Mouse (Mus musculus) liver, embryonic 16.5 days (tissue): ENCODE results near the gene Gm47289. TPM values are rescaled to one million over a fixed set of nuclear protein-coding genes. Genes with fewer than 3 reads are reported as not detected.

ENCODE experiments used
- ATAC-seq: fragments of 200-750 bp; cut with Nextera tagmentation; 2 replicates; pipeline ENCODE4 v1.8.0; 2017; ENCODE audit warnings: low read depth, mild to moderate bottlenecking, moderate number of reproducible peaks, moderate library complexity
- H3K27ac ChIP-seq: fragments of 300-500 bp; sonication (generic); 2 replicates; pipeline ENCODE4 v1.5.1; 2014; ENCODE audit warnings: mild to moderate bottlenecking, low read length
- H3K27me3 ChIP-seq: fragments of 300-500 bp; sonication (generic); 2 replicates; pipeline ENCODE4 v1.6.1; 2014; ENCODE audit warnings: low read depth, low read length, mixed read lengths; ENCODE audit not compliant: control insufficient read depth, insufficient read depth
- H3K36me3 ChIP-seq: fragments of 300-500 bp; sonication (generic); 2 replicates; pipeline ENCODE4 v1.6.1; 2014; ENCODE audit warnings: mild to moderate bottlenecking; ENCODE audit not compliant: control insufficient read depth, insufficient read depth
- H3K4me1 ChIP-seq: fragments of 300-500 bp; sonication (generic); 2 replicates; pipeline ENCODE4 v1.6.1; 2014; ENCODE audit warnings: low read depth, low read length, mixed read lengths; ENCODE audit not compliant: control insufficient read depth
- H3K4me2 ChIP-seq: fragments of 300-500 bp; sonication (generic); 2 replicates; pipeline ENCODE4 v1.6.1; 2014; ENCODE audit warnings: low read depth, low read length, mixed read lengths
- H3K4me3 ChIP-seq: fragments of 300-500 bp; sonication (generic); 2 replicates; pipeline ENCODE4 v1.5.1; 2014; ENCODE audit warnings: low read depth, mild to moderate bottlenecking, low read length
- H3K9ac ChIP-seq: fragments of 300-500 bp; sonication (generic); 2 replicates; pipeline ENCODE4 v1.6.1; 2014; ENCODE audit warnings: low read depth, low read length
- H3K9me3 ChIP-seq: fragments of 300-500 bp; sonication (generic); replicated peaks from 2 replicates; pipeline ENCODE4 v1.6.1; 2016; ENCODE audit warnings: low read length; ENCODE audit not compliant: control insufficient read depth
- WGBS: fragments of 180-500 bp; shearing (Covaris S2); extraction: QIAGEN DNeasy Blood & Tissue Kit; methylation state at CpG from one replicate; pipeline ENCODE4 v1.1.7; 2014; ENCODE audit not compliant: insufficient replicate concordance; 5-methylcytosine and 5-hydroxymethylcytosine counted together
- polyA plus RNA-seq: library from polyadenylated mRNA; unstranded; fragments of >200 nt; fragmentation: Nextera tagmentation; extraction: Ambion mirVana; gene quantifications from 2 replicates; pipeline ENCODE4 v1.2.1, GENCODE M21; 2015

The Gm47289 gene
- polyA plus RNA-seq, 1 experiment from 2014 or later = 0.04 TPM

DNA sequence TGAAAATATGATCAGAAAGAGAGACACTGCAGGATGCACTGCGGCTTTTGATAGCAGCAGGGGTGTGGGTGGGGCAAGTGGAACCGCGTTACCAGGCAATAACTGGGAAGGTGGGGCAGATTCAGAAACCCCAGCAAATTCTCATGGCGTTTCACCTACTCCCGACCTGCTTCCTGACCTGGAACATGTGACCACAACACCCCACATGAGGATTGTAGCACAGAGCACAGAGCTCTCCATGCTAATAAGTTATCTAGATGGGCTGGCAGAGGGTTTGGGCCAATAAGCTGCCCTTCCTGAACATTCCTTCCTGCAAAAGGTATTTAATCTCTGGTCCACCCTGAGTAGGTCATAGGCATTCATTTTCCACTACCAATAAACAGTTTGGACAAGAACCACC, 28.3 kb upstream of the Gm47289 start:
- Histone ChIP-seq H3K36me3 (no peaks in the 10 kb centered on the region), H3K9me3 (no peaks in the 10 kb centered on the region), H3K4me1 (no peaks in the 10 kb centered on the region), H3K4me3 (no peak overlapping the region), H3K27me3 (no peaks in the 10 kb centered on the region), H3K27ac (no peak overlapping the region), H3K4me2 (no peak overlapping the region), H3K9ac (no peak overlapping the region)
- WGBS = 27% methylated on average over 5 of the region's 5 CpGs
- no peak for ATAC-seq

DNA sequence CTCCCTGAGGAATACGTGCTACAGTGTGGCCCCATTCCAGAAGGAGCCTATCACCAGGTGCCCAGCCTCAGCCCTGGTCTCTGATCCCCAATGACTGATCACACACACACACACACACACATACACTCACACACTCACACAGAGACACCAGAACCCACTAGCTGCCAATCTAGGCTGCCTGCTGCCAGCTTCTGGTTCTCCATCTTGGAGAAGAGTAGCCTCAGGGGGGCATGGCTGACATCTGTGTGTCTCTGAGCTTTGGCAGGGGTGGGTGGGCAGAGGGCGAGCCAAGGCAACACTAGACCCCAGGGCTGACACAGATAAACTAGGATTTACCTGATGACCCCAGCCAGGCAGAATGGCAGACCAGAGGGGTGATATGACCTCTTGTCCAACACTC, 20.1 kb upstream of the Gm47289 start:
- Histone ChIP-seq H3K27ac (no peak overlapping the region), H3K9ac (no peak overlapping the region), H3K9me3 (no peaks in the 10 kb centered on the region), H3K4me3 (no peak overlapping the region), H3K36me3 (no peaks in the 10 kb centered on the region), H3K4me2 (no peak overlapping the region), H3K4me1 (no peaks in the 10 kb centered on the region), H3K27me3 (no peaks in the 10 kb centered on the region)
- ATAC-seq = no peak
- 53% methylated on average over 2 of the region's 2 CpGs for WGBS

DNA sequence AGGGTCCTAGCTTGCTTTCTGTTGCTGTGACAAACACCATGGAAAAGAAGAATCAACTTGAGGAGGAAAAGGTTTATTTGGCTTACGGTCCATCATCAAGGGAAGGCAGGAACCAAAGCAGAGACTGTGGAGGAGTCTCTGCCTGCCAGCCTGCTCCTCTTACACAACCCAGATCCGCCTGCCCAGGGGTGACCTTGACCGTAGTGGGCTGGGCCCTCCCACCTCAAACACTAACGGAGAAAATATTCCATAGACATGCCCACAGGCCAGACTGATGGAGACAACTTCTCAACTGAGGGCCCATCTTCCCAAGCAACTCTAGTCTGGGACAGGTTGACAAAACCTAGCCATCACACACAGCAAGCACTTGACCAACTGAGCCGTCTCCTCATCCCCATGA, 16.9 kb upstream of the Gm47289 start:
- no peak for ATAC-seq
- Histone ChIP-seq H3K4me1 (no peaks in the 10 kb centered on the region), H3K4me3 (no peak overlapping the region), H3K36me3 (no peaks in the 10 kb centered on the region), H3K9ac (no peak overlapping the region), H3K27ac (no peak overlapping the region), H3K9me3 (no peaks in the 10 kb centered on the region), H3K4me2 (no peak overlapping the region), H3K27me3 (no peaks in the 10 kb centered on the region)
- 57% methylated on average over 5 of the region's 5 CpGs for WGBS

DNA sequence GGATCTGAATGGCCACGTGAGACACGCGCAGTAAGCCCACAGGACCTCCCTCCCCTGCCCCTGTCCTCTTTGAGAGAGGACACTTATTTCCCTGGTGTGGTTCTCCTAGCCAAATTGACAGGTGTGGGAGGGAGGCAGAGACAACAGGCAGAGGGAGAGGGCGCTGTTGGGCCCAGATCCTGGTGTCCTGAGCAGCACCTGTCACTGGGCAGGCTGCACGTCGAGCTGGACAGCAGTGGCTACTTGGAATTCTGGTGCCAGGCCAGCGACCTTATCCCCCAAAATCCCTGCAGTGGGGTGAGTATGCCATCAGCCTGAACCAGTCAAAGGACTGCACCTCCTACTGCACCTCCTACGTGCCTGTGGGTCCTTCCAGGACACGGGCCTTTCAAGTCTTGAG, 15.6 kb upstream of the Gm47289 start:
- H3K4me3 ChIP-seq = no peak overlapping the region
- 57% methylated on average over 9 of the region's 9 CpGs for WGBS
- no peak for ATAC-seq
- no peaks in the 10 kb centered on the region for H3K36me3 ChIP-seq
- H3K27ac ChIP-seq = no peak overlapping the region
- H3K9ac ChIP-seq = no peak overlapping the region
- no peaks in the 10 kb centered on the region for H3K9me3 ChIP-seq
- H3K4me1 ChIP-seq = no peaks in the 10 kb centered on the region
- no peak overlapping the region for H3K4me2 ChIP-seq
- no peaks in the 10 kb centered on the region for H3K27me3 ChIP-seq

DNA sequence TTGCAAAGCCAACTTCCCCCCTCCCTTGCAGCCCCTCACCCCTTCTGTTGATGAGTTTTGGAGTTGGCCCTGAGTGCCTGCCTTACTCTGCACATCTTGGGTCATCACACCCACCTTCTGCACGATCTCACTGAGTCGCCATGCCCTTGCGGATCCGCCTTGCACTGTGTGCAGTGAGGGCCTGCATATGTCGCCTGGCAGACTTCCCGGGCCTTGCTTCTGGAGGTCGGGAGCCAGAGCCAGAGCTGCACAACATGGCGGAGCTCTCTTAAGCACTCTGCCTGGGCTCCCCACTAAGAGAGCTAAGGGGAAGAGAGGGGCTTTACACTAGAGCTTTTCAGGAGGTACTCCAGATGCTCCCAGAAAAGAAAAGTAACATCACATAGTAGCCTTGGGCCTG, 14.3 kb upstream of the Gm47289 start:
- H3K9ac ChIP-seq = no peak overlapping the region
- 66% methylated on average over 8 of the region's 8 CpGs for WGBS
- no peaks in the 10 kb centered on the region for H3K9me3 ChIP-seq
- H3K4me1 ChIP-seq = no peaks in the 10 kb centered on the region
- no peak for ATAC-seq
- no peaks in the 10 kb centered on the region for H3K27me3 ChIP-seq
- H3K27ac ChIP-seq = no peak overlapping the region
- no peak overlapping the region for H3K4me2 ChIP-seq
- no peaks in the 10 kb centered on the region for H3K36me3 ChIP-seq
- no peak overlapping the region for H3K4me3 ChIP-seq

DNA sequence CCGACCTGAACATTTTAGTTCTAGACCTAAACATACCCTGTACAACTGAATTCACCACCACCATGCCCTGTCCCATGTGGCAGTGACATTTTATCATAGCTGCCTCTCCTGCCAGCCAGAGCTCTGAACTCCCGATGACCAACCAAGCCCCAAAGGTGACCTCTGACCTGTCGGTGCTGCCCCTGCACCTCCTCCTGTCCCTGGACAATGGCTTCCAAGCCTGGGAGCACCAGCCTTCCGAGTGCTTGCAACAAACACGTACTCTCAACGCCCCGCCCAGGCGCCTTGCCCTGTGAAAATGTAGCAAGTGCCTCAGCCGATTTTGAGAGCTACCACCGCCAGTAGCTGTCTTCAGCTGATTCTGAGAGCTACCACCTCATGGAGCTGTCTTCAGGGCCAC, 13.8 kb upstream of the Gm47289 start:
- no peak for ATAC-seq
- Histone ChIP-seq H3K36me3 (no peaks in the 10 kb centered on the region), H3K9ac (no peak overlapping the region), H3K27ac (no peak overlapping the region), H3K9me3 (no peaks in the 10 kb centered on the region), H3K27me3 (no peaks in the 10 kb centered on the region), H3K4me3 (no peak overlapping the region), H3K4me2 (no peak overlapping the region), H3K4me1 (no peaks in the 10 kb centered on the region)
- 56% methylated on average over 10 of the region's 10 CpGs for WGBS

DNA sequence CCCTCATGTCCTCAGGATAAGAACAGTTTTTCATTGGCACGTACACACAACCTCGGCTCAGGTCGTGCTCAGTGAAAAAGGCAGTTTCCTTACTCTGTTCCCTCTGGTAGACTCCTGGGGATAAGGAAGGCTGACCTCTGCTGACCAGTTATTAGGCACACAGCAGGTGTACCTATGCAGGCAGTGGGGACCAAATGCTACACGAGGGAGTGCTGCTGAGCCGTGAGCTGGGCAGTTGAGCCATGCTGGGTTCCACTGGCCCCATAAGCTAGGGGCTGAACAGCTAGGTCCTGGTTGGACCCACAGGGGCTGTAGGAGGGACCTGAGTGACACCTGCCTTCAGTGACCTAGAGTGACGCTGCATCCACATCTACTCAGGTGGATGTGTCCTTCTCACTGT, 13.3 kb upstream of the Gm47289 start:
- H3K27me3 ChIP-seq = no peaks in the 10 kb centered on the region
- no peaks in the 10 kb centered on the region for H3K4me1 ChIP-seq
- H3K9me3 ChIP-seq = no peaks in the 10 kb centered on the region
- H3K4me3 ChIP-seq = no peak overlapping the region
- H3K36me3 ChIP-seq = no peaks in the 10 kb centered on the region
- no peak for ATAC-seq
- 57% methylated on average over 6 of the region's 6 CpGs for WGBS
- no peak overlapping the region for H3K9ac ChIP-seq
- no peak overlapping the region for H3K27ac ChIP-seq
- H3K4me2 ChIP-seq = no peak overlapping the region

DNA sequence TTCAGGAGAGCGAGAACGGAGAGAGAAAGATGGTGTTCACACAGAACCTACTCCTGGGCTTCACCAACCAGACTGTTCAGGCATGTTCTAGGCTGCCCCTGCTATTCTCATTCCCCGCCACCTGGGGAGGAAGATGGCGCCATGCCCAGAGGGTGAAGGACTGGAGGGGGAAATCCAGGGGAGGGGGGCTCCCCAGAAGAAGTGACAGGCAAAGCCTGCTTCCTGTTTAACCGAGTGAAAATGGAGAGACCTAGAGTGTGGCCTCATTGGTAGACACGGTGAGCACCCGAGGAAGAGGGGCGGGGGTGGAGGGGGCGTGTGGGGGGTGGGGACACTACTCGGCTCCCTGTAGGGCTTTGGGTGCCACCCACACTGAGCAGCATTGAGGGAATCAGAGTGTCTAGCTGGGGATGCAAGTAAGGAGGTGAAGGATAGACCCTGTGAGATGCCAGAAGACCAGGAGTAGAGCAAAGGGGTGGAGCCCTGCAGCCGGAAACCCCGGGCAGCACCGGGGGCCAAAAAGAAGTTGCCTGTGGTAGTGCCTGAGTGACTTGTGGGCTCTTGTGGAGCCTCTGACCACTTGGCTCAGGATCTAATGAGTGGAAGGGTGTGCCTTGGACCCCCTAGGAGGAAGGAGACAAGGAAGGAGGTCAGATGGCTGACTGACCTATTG, 12.7 kb upstream of the Gm47289 start:
- no peak overlapping the region for H3K4me2 ChIP-seq
- H3K9me3 ChIP-seq = no peaks in the 10 kb centered on the region
- no peak overlapping the region for H3K9ac ChIP-seq
- H3K4me3 ChIP-seq = no peak overlapping the region
- H3K36me3 ChIP-seq = no peaks in the 10 kb centered on the region
- ATAC-seq = no peak
- no peaks in the 10 kb centered on the region for H3K4me1 ChIP-seq
- WGBS = 53% methylated on average over 13 of the region's 13 CpGs
- H3K27me3 ChIP-seq = no peaks in the 10 kb centered on the region
- H3K27ac ChIP-seq = no peak overlapping the region

DNA sequence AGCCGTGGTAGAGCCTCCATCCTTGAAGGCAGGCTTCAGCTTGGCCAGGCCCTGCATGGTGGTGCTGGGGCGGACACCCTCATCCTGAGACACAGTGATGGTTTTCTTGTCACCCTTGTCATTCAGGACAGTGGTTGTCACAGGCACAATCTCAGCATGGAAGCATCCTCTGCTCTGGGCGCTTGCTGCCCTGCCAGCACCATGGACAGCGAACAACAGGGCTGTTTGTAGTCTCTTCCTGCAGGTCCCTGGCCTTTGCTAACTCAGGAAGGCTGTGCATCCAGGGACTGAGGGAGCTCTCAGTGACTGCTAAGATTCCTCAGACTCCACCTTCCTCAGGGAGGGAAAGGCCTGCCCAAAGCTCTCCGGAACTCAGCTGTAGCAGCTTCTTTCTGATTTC, 9.4 kb upstream of the Gm47289 start:
- Histone ChIP-seq H3K4me1 (no peaks in the 10 kb centered on the region), H3K4me2 (no peak overlapping the region), H3K36me3 (no peaks in the 10 kb centered on the region), H3K9me3 (no peaks in the 10 kb centered on the region), H3K27me3 (no peaks in the 10 kb centered on the region), H3K27ac (no peak overlapping the region), H3K4me3 (no peak overlapping the region), H3K9ac (no peak overlapping the region)
- WGBS = 18% methylated on average over 5 of the region's 5 CpGs
- no peak for ATAC-seq
